Mouse (Mus musculus) MEL (cell line): Measurements from ENCODE around the gene Letmd1. TPM values are rescaled to one million over a fixed set of nuclear protein-coding genes. Genes with fewer than 3 reads are reported as not detected.

Source experiments
- DNase-seq: peaks from one replicate; pipeline ENCODE4 v3.0.0; 2011; ENCODE audit warnings: low read depth, low spot score
- H3K27ac ChIP-seq: 2 replicates; pipeline ENCODE4 v1.5.1; 2012; ENCODE audit warnings: low read depth, mild to moderate bottlenecking, control low read depth, low read length, moderate library complexity; ENCODE audit not compliant: control insufficient read depth
- H3K27me3 ChIP-seq, 2 experiments: fragments of 150-350 bp in 1 of 2; sonication (generic) in 1 of 2; 2 replicates each; pipeline ENCODE4 v1.6.1; 2012; ENCODE audit warnings: low read length in 2 of 2, mild to moderate bottlenecking in 2 of 2, improper control_type of control experiment in 1 of 2, moderate library complexity in 1 of 2; ENCODE audit not compliant: insufficient read depth in 2 of 2, control insufficient read depth in 1 of 2
- H3K36me3 ChIP-seq, 2 experiments: 2 replicates each; pipeline ENCODE4 v1.6.1; 2012 to 2014; ENCODE audit warnings: low read length in 2 of 2, improper control_type of control experiment in 1 of 2, inconsistent platforms in 1 of 2, mild to moderate bottlenecking in 1 of 2; ENCODE audit not compliant: insufficient read depth in 2 of 2, control insufficient read depth in 1 of 2
- H3K4me1 ChIP-seq, 2 experiments: fragments of 150-350 bp in 1 of 2; sonication (generic) in 1 of 2; 2 replicates each; pipeline ENCODE4 v1.6.1; 2012; ENCODE audit warnings: low read length in 2 of 2, improper control_type of control experiment in 1 of 2, mild to moderate bottlenecking in 1 of 2; ENCODE audit not compliant: insufficient read depth in 2 of 2, control insufficient read depth in 1 of 2
- H3K4me3 ChIP-seq, 2 experiments: fragments of 150-350 bp in 1 of 2; sonication (generic) in 1 of 2; 2 replicates each; pipeline ENCODE4 v1.5.1; 2012; ENCODE audit warnings: low read depth in 2 of 2, low read length in 2 of 2, mild to moderate bottlenecking in 2 of 2, moderate library complexity in 2 of 2, control low read depth in 1 of 2, improper control_type of control experiment in 1 of 2; ENCODE audit not compliant: control insufficient read depth in 1 of 2, insufficient read depth in 1 of 2
- H3K79me2 ChIP-seq: 2 replicates; pipeline ENCODE4 v1.6.1; 2012; ENCODE audit warnings: mild to moderate bottlenecking, low read length, moderate library complexity; ENCODE audit not compliant: control insufficient read depth, poor library complexity, insufficient read depth
- H3K9ac ChIP-seq: 2 replicates; pipeline ENCODE4 v1.6.1; 2012; ENCODE audit warnings: low read depth, mild to moderate bottlenecking, control low read depth, low read length, moderate library complexity; ENCODE audit not compliant: control insufficient read depth, poor library complexity, severe bottlenecking
- H3K9me3 ChIP-seq: fragments of 150-350 bp; sonication (generic); replicated peaks from 2 replicates; pipeline ENCODE4 v1.6.1; 2012; ENCODE audit warnings: mild to moderate bottlenecking, low read length, improper control_type of control experiment, moderate library complexity; ENCODE audit not compliant: insufficient read depth
- BHLHE40 ChIP-seq: IDR thresholded peaks from 2 replicates; pipeline ENCODE4 v1.6.1; 2012; ENCODE audit warnings: low read depth, mild to moderate bottlenecking, inconsistent platforms, low read length, improper control_type of control experiment, borderline replicate concordance
- CHD1 ChIP-seq: IDR thresholded peaks from 2 replicates; pipeline ENCODE4 v1.6.1; 2012; ENCODE audit warnings: low read depth, mild to moderate bottlenecking, inconsistent platforms, low read length, improper control_type of control experiment
- CTCF ChIP-seq, 3 experiments: IDR thresholded peaks in 2 of 3; conservative IDR thresholded peaks in 1 of 3; 2 replicates each; pipeline ENCODE4 v1.5.1; 2011 to 2012; ENCODE audit warnings: low read length in 3 of 3, low read depth in 2 of 3, mild to moderate bottlenecking in 2 of 3, improper control_type of control experiment in 1 of 3, inconsistent platforms in 1 of 3, mixed read lengths in 1 of 3, moderate library complexity in 1 of 3; ENCODE audit not compliant: control insufficient read depth in 1 of 3, insufficient read depth in 1 of 3, poor library complexity in 1 of 3, severe bottlenecking in 1 of 3
- ELF1 ChIP-seq: IDR thresholded peaks from 2 replicates; pipeline ENCODE4 v1.6.1; 2014; ENCODE audit warnings: low read depth, mild to moderate bottlenecking, inconsistent platforms, low read length, improper control_type of control experiment, moderate library complexity
- EP300 ChIP-seq, 2 experiments: IDR thresholded peaks; 2 replicates each; pipeline ENCODE4 v1.6.1; 2011; ENCODE audit warnings: improper control_type of control experiment in 2 of 2, low read length in 2 of 2, low read depth in 1 of 2, mild to moderate bottlenecking in 1 of 2
- JUND ChIP-seq: IDR thresholded peaks from 2 replicates; pipeline ENCODE4 v1.6.1; 2011; ENCODE audit warnings: low read depth, mild to moderate bottlenecking, improper control_type of control experiment, low read length
- KAT2A ChIP-seq: conservative IDR thresholded peaks from 2 replicates; pipeline ENCODE4 v1.6.1; 2012; ENCODE audit warnings: low read depth, low read length, improper control_type of control experiment, inconsistent platforms
- MAX ChIP-seq: IDR thresholded peaks from 2 replicates; pipeline ENCODE4 v1.6.1; 2011; ENCODE audit warnings: low read length, improper control_type of control experiment
- MYB ChIP-seq: IDR thresholded peaks from 2 replicates; pipeline ENCODE4 v1.6.1; 2011; ENCODE audit warnings: mild to moderate bottlenecking, low read depth, low read length, improper control_type of control experiment
- NELFE ChIP-seq: IDR thresholded peaks from 2 replicates; pipeline ENCODE4 v1.6.1; 2011; ENCODE audit warnings: low read depth, low read length, improper control_type of control experiment
- NRF1 ChIP-seq: IDR thresholded peaks from 2 replicates; pipeline ENCODE4 v1.6.1; 2014; ENCODE audit warnings: low read depth, mild to moderate bottlenecking, inconsistent platforms, low read length, improper control_type of control experiment, moderate library complexity; ENCODE audit not compliant: poor library complexity, insufficient read depth, severe bottlenecking
- POLR2A ChIP-seq, 2 experiments: IDR thresholded peaks; 2 replicates each; pipeline ENCODE4 v1.6.1; 2011 to 2012; ENCODE audit warnings: low read length in 2 of 2, mild to moderate bottlenecking in 2 of 2, control low read depth in 1 of 2, improper control_type of control experiment in 1 of 2, low read depth in 1 of 2, moderate library complexity in 1 of 2; ENCODE audit not compliant: control insufficient read depth in 1 of 2, insufficient read depth in 1 of 2, poor library complexity in 1 of 2
- RAD21 ChIP-seq: IDR thresholded peaks from 2 replicates; pipeline ENCODE4 v1.6.1; 2011; ENCODE audit warnings: mild to moderate bottlenecking, low read depth, low read length, improper control_type of control experiment
- RCOR1 ChIP-seq: IDR thresholded peaks from 2 replicates; pipeline ENCODE4 v1.6.1; 2012; ENCODE audit warnings: low read depth, mild to moderate bottlenecking, inconsistent platforms, low read length, improper control_type of control experiment
- SIN3A ChIP-seq: IDR thresholded peaks from 2 replicates; pipeline ENCODE4 v1.6.1; 2012; ENCODE audit warnings: low read length, improper control_type of control experiment, inconsistent platforms
- SMC3 ChIP-seq: IDR thresholded peaks from 2 replicates; pipeline ENCODE4 v1.6.1; 2011; ENCODE audit warnings: low read depth, low read length, improper control_type of control experiment
- TAL1 ChIP-seq: IDR thresholded peaks from 2 replicates; pipeline ENCODE4 v1.6.1; 2012; ENCODE audit warnings: mild to moderate bottlenecking, inconsistent platforms, low read length, moderate library complexity, mixed read lengths
- TBP ChIP-seq: IDR thresholded peaks from 2 replicates; pipeline ENCODE4 v1.8.0; 2011; ENCODE audit warnings: low read depth, low read length, improper control_type of control experiment
- UBTF ChIP-seq: IDR thresholded peaks from 2 replicates; pipeline ENCODE4 v1.6.1; 2012; ENCODE audit warnings: low read depth, mild to moderate bottlenecking, inconsistent platforms, low read length, improper control_type of control experiment, moderate library complexity, borderline replicate concordance; ENCODE audit not compliant: insufficient read depth
- ZKSCAN1 ChIP-seq: IDR thresholded peaks from 2 replicates; pipeline ENCODE4 v1.6.1; 2012; ENCODE audit warnings: low read depth, mild to moderate bottlenecking, inconsistent platforms, low read length, improper control_type of control experiment, moderate library complexity
- ZMIZ1 ChIP-seq: IDR thresholded peaks from 2 replicates; pipeline ENCODE4 v1.6.1; 2012; ENCODE audit warnings: low read depth, mild to moderate bottlenecking, inconsistent platforms, low read length, improper control_type of control experiment, moderate library complexity
- polyA plus RNA-seq, 2 experiments: library from polyadenylated mRNA; stranded (reverse) in 1 of 2; unstranded in 1 of 2; fragments of >175 nt in 1 of 2; fragments of >200 nt in 1 of 2; gene quantifications; 2 replicates each; pipeline versions ENCODE4 v1.2.1 to v1.2.4; 2012; ENCODE audit warnings: low replicate concordance in 2 of 2, low read depth in 1 of 2; ENCODE audit not compliant: insufficient read length in 2 of 2, insufficient read depth in 1 of 2, missing spikeins in 1 of 2
- total RNA-seq: library from RNA; depleted of rRNA; stranded (reverse); fragments of 300-350 nt; gene quantifications from 2 replicates; pipeline ENCODE4 v1.2.3, GENCODE M21; 2012

Gene Letmd1
- total and polyA plus RNA-seq, 3 experiments, result 38.8 to 277 (median 64.3) TPM

DNA sequence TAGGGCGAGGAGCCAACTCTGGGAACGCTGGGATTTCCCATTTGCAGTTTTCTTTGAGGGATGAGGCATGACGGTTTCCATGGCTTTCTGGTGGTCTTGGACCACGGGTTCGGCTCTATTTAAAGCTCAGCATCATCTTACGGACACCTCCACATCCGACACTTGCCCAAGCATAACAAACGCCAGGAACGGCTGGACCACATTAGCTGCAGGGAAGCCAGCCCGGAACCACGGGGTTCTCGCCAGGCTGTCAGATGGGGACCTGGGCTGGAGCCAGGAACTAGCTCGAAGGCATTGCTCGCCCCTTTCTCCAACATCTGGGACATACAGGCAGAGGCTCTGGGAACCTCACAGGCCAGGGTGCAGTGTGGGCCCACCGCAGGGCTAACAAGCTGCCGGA lies 17.6 kb upstream of the Letmd1 start:
- Histone ChIP-seq H3K9me3 (no peaks in the 10 kb centered on the region), H3K36me3 (peaks cover 0 to 5% of the 10 kb centered on the region in 2 experiments; a peak in 2 of 4 replicates), H3K4me3 (no peak overlapping the region), H3K79me2 (no peaks in the 10 kb centered on the region), H3K27ac (no peak overlapping the region), H3K27me3 (no peaks in the 10 kb centered on the region; a peak in 1 of 4 replicates), H3K4me1 (peaks cover 0 to 2% of the 10 kb centered on the region in 2 experiments; a peak in 1 of 4 replicates), H3K9ac (no peak overlapping the region)
- TF ChIP-seq MAX, result no peak
- TF ChIP-seq NRF1, result no peak
- TF ChIP-seq RAD21, result no peak
- no peak for TF ChIP-seq CTCF (IDR thresholded peaks at IDR 0.05 in 2 of 3, conservative IDR thresholded peaks at IDR 0.05 in 1 of 3; ENCODE audit: control insufficient read depth in 1 of 3, insufficient read depth in 1 of 3, low read depth in 2 of 3, low read length in 3 of 3, poor library complexity in 1 of 3, severe bottlenecking in 1 of 3)
- TF ChIP-seq NELFE, result no peak
- TF ChIP-seq EP300 (IDR thresholded peaks at IDR 0.05; ENCODE audit: low read depth in 1 of 2, low read length in 2 of 2), result no peak
- no peak for TF ChIP-seq POLR2A (IDR thresholded peaks at IDR 0.05; ENCODE audit: control insufficient read depth in 1 of 2, insufficient read depth in 1 of 2, low read depth in 1 of 2, low read length in 2 of 2, poor library complexity in 1 of 2)
- TF ChIP-seq SIN3A, result no peak
- no peak for TF ChIP-seq BHLHE40
- DNase-seq, result no peak

DNA sequence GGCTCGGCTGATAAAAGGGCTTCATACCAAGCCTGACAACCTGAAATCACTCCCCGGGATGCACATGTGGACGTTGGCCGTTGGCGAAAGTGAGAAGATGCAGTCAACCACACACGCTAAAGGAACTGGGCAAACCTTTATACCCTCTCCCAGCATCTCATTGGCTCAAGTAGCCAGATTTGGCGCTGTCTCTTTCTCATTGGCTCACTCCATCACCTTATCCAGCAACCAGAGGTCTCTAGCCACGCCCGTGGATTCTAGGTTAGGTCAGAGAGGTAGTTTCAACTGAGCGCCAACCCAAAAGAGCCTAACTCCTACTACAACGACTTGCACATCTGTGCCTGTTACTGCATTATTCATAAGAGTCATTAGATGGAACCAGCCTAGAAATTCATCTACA lies 16.3 kb upstream of the Letmd1 start:
- no peak overlapping the region for H3K9ac ChIP-seq
- no peaks in the 10 kb centered on the region for H3K4me1 ChIP-seq
- TF ChIP-seq MYB (no peak), ELF1 (no peak), TBP (no peak), BHLHE40 (no peak), JUND (no peak), ZMIZ1 (no peak), NELFE (no peak), RCOR1 (no peak)
- no peaks in the 10 kb centered on the region for H3K79me2 ChIP-seq
- no peak overlapping the region for H3K27ac ChIP-seq
- H3K4me3 ChIP-seq, result no peak overlapping the region
- H3K36me3 ChIP-seq, result no peaks in the 10 kb centered on the region
- H3K9me3 ChIP-seq, result no peaks in the 10 kb centered on the region
- H3K27me3 ChIP-seq, result no peaks in the 10 kb centered on the region; a peak in 1 of 4 replicates
- DNase-seq, result no peak

GRCm38 (mm10) chr15:100456356-100456991 lies 12.3 kb upstream of the Letmd1 start:
- no peak overlapping the region for H3K9ac ChIP-seq
- DNase-seq, result no peak
- no peaks in the 10 kb centered on the region for H3K27me3 ChIP-seq
- no peaks in the 10 kb centered on the region for H3K9me3 ChIP-seq
- H3K79me2 ChIP-seq, result no peaks in the 10 kb centered on the region
- TF ChIP-seq MAX (no peak), UBTF (no peak), TAL1 (no peak), CTCF (IDR thresholded peaks at IDR 0.05 in 2 of 3, conservative IDR thresholded peaks at IDR 0.05 in 1 of 3; ENCODE audit: control insufficient read depth in 1 of 3, insufficient read depth in 1 of 3, low read depth in 2 of 3, low read length in 3 of 3, poor library complexity in 1 of 3, severe bottlenecking in 1 of 3) (no peak), NELFE (no peak), SMC3 (no peak), EP300 (IDR thresholded peaks at IDR 0.05; ENCODE audit: low read depth in 1 of 2, low read length in 2 of 2) (no peak), NRF1 (no peak), KAT2A (no peak), ZKSCAN1 (no peak), CHD1 (no peak), JUND (no peak), SIN3A (no peak)
- H3K27ac ChIP-seq, result no peak overlapping the region
- H3K4me1 ChIP-seq, result peaks cover 0 to 12% of the 10 kb centered on the region in 2 experiments
- peaks cover 0 to 2% of the 10 kb centered on the region in 2 experiments; a peak in 1 of 4 replicates for H3K36me3 ChIP-seq
- H3K4me3 ChIP-seq, result no peak overlapping the region
